Mouse (Mus musculus) hindbrain, embryonic 13.5 days (tissue): Measurements from ENCODE around the gene Samm50. TPM values are rescaled to one million over a fixed set of nuclear protein-coding genes. Genes with fewer than 3 reads are reported as not detected.

Experiments
- microRNA-seq: library from miRNA; unstranded; fragments of <30 nt; microRNA quantifications from one replicate; pipeline ENCODE4, GENCODE M21; 2016
- polyA plus RNA-seq: library from polyadenylated mRNA; unstranded; fragments of >200 nt; fragmentation: Nextera tagmentation; extraction: Ambion mirVana; gene quantifications from 2 replicates; pipeline ENCODE4 v1.2.1, GENCODE M21; 2015

Samm50 gene
- polyA plus RNA-seq, 1 experiment from 2014 or later: 77.1 TPM

Small RNAs within 50 kb of the gene (microRNA-seq; reads per million reads assigned to microRNA genes)
- not detected for gene Mir6392

Other genes with a start within 250 kb of the Samm50 start
- 0.27 and 0.31 TPM in 2 replicates for gene Efcab6, start 126.9 kb upstream of the Samm50 start, polyA plus RNA-seq
- 73.2 and 73.7 TPM in 2 replicates for gene Sult4a1, start 86.5 kb upstream of the Samm50 start, polyA plus RNA-seq
- not detected in 2 replicates for gene Pnpla5, start 69.1 kb upstream of the Samm50 start, polyA plus RNA-seq
- 3.9 and 5.0 TPM in 2 replicates for gene Pnpla3, start 24.4 kb upstream of the Samm50 start, polyA plus RNA-seq
- gene Parvb, start 39.8 kb downstream of the Samm50 start, polyA plus RNA-seq: 3.9 and 4.5 TPM in 2 replicates
- 0.92 and 1.1 TPM in 2 replicates for gene Parvg, start 131.8 kb downstream of the Samm50 start, polyA plus RNA-seq